Mouse (Mus musculus) frontal cortex, postnatal 10 days (tissue): Measurements from ENCODE around the gene Hopx.

Experiments
- DNase-seq, 2 experiments: peaks; one replicate each; pipeline ENCODE4 v3.0.0; 2022; ENCODE audit warnings: low spot score in 2 of 2, mixed read lengths in 1 of 2

Hopx gene

DNA sequence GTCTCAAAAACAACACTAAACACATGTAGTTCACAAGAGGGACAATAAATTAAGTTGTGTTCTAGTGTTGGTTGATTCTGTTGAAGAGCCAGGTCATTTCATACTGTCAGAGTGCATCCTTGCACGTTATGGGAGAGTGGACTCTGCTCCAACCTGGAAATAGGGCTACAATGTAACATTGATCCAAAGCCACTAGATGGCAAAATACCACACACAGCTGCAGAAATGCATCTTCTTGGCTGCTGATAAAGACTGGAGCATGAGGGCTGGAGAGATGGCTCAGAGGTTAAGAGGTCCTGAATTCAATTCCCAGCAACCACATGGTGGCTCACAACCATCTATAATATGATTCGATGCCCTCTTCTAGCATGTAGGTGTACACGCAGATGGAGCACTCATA lies 43.3 kb downstream of the Hopx start:
- DNase-seq = no peak

DNA sequence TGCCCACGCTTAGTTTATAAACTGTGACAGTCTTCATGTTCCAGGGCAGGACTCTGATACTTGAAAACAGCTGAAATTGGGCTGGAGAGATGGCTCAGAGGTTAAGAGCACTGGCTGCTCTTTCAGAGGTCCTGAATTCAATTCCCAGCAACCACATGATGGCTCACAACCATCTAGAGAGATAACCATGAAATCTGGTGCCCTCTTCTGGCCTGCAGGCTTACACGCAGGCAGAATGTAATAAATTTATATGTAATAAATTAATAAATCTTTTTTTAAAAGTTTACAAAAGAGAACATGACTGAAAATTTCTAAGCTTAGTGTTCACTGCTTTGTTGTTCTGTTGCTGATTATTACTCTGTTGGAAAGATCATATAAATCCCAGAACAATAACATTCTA lies 43.9 kb downstream of the Hopx start:
- no peak for DNase-seq

DNA sequence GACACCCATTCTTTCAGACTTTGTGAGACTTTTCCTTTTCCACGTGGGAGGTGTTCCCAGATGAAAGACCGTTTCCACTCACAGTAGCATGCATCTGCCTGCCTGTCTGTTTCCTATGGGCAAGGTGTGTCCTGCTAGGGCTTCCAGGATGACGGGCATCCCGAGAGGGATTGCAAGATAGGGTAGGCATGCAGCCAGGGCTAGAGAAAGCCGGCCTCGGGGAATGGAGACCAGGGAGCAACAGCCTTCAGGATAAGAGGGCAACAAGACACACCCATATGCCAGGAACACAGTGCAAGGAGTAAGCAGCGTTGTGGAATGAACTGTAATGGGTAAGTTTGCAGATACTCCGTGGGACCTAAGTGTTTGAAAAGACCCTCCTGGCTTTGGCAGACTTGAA lies 47.6 kb downstream of the Hopx start:
- DNase-seq = no peak

DNA sequence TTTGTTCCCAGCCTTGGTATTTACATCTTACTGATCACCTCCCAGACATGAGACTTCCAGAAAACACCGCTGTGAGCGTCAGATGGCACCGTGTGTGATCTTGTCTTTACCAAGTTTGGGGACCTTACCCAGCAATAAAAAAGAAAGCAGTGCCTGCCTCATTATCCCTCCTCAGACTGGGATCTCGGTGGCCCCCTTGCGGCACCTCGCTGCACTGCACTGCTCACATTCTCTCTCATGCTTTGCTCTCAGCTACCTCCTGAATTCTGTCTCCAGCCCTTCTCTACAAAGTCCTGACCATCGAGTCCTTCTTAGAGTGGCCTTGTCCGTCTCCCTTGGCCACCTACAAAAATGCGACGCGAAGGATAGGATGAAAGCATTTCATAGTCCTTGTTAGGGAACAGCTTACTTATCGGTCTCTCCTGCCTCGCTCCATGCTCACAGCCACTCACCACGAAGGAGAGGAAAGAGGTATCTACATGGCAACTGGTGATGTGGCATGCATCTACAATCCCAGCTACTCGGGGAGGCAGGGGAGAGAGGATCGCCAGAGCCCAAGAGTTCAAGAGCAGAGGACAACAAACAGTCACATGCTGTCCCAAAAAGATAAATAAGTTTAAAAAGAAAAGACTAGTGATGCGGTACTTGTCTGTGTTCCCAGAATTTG lies 53.4 kb downstream of the Hopx start:
- DNase-seq = peak in 1 of 2 experiments; percentile 51

DNA sequence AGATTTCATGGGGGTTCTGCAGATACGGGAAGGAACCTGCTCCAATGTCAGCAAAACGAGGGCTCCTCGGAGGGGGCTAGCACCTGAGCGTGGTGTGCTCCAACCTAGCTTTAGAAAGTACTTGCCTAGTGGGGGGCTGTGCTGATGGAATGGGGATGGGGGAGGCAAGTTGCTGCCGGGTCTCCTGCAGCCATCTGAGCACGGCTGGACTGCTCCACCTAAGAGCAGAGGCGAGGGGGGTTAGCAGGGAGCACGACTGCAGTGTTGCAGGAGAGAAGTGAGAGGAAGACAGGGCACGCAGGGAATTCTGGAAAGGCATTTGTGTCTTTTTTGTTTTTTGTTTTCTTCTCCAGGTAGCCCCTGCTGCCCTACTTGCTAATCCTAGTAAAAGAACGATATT lies 54.6 kb downstream of the Hopx start:
- no peak for DNase-seq

DNA sequence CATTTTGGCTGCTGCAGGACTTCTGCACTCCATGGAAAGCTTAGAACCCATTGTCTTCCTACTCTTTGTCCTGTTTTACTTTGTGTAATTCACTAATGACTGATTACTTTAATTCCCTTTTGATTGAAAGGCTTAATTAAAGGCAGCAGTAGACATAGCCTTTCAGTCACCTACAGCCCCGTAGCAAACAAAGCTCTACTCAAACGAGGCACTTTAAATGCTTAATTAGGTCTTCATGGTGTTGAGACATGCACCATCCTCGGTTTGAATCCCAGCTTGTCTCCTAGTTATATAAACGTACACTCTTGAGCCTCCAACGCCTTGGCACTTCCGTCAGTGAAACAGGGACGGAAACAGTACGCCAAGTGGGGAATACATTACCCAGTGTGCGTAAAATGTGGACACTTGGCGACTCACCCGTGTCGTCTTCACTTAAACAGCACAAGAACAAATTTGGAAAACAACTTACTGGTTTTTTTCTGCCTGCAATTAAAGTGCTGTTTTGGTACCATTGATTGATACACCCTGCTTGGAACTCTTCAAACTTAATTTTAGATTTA lies 58.0 kb downstream of the Hopx start:
- DNase-seq = no peak

DNA sequence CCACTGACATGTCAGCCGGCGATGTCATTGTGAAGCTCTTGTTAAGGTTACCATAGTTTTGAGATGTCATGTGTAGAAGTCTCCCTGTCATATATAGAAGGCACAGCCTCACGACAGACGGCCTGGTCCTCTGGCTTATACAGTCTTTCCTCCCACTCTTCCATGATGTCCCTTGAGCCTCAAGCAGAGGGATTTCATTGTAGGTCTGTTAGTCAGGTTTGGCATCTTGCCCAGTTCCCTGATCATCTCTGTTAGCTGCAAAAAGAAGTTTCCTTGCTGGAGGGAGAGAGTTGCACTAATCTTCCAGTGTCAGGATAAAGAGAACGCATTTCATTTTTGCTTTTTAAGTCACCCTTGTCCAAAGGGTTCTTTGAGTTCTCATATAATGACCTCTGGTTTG lies 62.3 kb downstream of the Hopx start:
- DNase-seq = no peak

DNA sequence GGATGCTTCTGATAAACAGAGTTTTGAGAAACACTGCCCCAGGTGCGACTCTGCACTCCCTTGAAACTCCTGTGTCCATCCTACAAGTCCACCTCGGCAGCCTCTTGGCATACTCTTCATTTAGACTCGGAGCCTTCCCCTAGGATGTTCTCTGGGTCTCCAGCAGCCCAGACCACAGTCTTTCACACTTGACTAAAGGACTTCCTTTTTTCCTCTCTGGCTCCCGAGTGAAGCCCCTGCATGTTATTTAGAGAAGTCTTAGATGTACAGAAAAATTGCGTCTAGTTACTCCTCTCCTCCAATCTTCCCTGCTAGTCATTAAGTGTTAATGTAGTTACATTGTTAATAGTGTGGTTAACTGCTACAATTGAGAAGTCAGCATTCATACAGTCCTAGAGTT lies 70.6 kb downstream of the Hopx start:
- no peak for DNase-seq

DNA sequence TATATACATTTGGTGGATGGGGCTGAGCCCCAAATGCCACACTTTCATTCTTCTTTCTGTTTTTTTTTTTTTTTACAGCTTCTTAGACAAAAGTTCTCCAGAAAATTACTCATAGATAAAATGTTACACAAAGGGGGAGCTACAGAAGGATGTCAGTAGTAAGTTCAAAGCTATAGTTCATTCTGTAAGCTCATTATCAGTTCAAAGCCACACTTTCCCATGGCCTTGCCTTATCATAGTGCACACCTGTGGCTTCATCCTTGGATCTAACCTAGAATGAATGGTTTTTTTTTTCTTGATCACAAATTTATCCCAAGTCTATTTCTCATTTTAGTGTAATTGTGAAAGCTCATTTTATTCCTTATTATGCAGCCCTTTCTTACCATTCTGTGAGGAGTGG lies 75.5 kb downstream of the Hopx start:
- DNase-seq = no peak

DNA sequence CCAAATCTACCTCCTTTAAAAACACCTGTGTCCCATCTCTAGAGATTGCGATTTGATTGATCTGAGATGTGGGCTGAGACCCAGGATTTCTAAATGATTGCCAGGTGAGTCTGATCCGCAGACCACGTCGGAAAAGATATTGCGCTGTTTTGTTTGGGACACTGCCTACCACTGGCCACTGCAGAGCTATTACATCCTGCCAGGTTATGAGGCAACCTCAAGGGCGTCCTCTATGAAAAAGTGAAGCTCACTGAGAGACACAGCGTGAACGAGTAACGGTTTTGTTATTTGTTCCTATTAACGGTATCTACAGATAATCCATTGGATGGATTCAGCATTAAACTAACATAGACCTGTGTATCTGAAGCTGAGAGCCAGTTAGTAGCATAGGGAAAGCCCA lies 76.5 kb downstream of the Hopx start:
- DNase-seq = no peak
